Mouse (Mus musculus) ES-CJ7 (cell line): Measurements from ENCODE around the gene Igfbp5.

Source experiments
- DNase-seq: peaks from one replicate; pipeline ENCODE4 v3.0.0; 2011; ENCODE audit warnings: low read depth, low spot score

Gene Igfbp5

GRCm38 (mm10) chr1:72874287-72875211, at the start of gene Igfbp5:
Igfbp5 (minus strand) TSS chr1:72874884.
- DNase-seq, result peak; percentile 67

- no peak for DNase-seq
Observed at GRCm38 (mm10) chr1:72914815-72915214, 40.1 kb upstream of the Igfbp5 start.

DNA sequence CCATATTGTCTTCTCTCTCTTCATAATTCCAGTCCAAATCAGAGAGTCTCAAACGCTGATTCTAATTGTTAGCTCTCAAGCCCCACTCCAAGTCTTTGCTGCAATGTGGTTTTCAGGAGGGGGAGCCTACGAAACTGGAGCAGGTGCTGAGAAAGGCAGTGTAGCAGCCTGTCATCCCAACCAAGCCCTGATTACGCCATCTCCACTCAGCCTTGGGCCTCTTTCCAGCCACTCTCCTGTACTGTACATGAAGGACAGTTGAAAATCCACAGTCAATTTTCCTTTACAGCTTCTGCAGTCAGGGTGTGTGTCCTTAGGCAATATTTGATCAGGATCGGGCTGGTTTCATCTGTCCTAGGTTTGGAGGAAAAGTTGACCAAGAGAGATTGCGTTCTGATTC, 38.4 kb upstream of the Igfbp5 start:
- no peak for DNase-seq

GRCm38 (mm10) chr1:72895821-72896220, 21.1 kb upstream of the Igfbp5 start:
- DNase-seq, result no peak

- no peak for DNase-seq
Observed at GRCm38 (mm10) chr1:72887910-72888309, 13.2 kb upstream of the Igfbp5 start.

- DNase-seq, result no peak
Observed at GRCm38 (mm10) chr1:72885819-72886169, 11.1 kb upstream of the Igfbp5 start.

- no peak for DNase-seq
Observed at GRCm38 (mm10) chr1:72885111-72885818, 10.6 kb upstream of the Igfbp5 start.

DNA sequence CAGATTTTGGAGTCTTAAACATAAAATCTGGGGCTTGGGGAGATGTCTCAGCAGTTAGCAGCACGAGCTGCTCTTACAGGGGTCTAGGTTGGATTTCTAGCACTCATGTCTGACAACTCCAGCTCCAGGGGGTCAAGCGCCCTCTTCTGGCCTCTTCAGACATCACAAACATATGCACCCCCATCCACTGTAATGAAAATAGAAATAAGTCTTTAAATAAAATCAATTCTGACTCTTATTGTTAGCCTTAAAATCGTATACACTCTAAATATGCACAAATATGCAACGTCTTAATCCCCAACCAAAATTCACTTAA, 4.6 kb upstream of the Igfbp5 start:
- peak; percentile 56 for DNase-seq

DNA sequence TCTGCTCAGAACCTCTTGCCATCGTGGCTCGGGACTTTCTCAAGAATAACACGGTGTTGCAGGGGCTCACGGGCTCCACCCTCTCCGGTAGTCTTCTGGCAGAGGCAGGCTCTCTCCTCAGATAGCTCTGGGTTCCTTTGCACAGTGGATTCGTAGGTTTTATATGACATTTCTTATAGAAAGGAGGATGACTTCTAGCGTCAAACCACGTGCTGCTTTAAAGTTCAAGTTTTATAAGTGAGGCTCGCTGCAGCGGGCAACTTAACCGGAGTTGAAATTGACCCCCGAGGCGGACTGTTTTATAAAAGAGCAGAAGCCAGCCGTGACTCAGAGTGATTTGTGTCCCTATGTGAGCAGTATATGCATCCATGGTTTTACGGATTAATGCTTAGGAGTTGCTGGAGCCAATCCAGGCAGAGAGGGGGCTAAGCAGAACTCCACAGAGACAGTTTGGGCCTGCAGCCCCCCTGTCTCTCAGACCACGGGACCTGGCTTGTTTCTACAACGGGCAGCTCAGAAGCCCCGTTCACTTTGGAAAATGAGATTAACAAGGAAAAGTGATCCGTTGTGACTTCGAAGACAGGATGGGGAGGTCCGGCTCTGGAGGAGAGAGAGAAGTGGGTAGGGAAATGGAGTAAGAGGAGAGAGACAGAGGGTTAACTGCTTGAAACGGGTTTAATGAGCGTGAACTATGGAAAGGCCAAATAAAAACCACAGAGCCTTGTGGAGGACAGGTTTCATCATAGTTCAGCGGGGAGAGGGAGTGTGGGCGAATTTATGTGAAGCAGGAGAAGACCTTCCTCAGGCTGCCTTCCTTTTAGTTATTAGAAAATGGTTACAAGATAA, 4.0 kb upstream of the Igfbp5 start:
- DNase-seq, result no peak

DNA sequence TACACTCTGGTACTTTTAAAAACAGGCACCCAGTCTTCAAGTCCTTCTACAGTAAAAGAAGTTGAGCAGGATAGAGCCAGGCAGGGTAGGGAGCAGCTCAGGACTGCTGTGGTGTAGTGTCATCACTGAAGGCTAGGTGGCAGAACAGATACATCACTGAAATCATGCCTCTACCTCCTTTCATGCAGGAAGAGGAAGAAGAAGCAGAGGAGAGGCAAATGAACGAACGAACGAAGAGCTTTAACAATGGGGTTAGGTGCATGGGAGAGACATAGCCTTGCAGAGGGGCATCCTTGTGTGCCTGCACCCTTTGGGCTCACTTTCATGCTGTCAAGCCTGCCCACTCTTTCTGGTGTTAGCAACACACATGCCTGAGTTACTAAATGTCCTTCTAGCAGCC, 3.2 kb upstream of the Igfbp5 start:
- DNase-seq, result peak; percentile 73

DNA sequence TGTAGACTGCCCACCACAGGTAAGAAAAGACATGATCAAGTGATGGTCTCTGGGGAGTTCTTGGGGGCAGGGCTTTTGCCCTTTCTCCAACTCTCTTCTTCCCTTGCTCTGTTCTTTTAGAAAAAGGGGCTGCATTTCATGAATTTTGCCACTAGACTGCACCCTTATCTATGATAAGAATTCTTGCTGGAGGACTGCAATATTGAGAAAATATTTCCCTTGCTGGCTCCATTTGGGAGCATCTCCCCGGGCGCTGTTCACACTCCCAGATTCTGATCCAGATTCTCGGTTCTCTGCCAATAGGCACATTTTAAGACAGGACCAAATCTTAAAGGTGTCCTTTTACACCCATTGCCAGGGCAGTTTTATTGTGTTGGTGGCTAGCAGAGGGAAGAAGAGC, 1.4 kb upstream of the Igfbp5 start:
- no peak for DNase-seq

- DNase-seq, result no peak
Observed at GRCm38 (mm10) chr1:72875708-72876107, 1.0 kb upstream of the Igfbp5 start.

DNA sequence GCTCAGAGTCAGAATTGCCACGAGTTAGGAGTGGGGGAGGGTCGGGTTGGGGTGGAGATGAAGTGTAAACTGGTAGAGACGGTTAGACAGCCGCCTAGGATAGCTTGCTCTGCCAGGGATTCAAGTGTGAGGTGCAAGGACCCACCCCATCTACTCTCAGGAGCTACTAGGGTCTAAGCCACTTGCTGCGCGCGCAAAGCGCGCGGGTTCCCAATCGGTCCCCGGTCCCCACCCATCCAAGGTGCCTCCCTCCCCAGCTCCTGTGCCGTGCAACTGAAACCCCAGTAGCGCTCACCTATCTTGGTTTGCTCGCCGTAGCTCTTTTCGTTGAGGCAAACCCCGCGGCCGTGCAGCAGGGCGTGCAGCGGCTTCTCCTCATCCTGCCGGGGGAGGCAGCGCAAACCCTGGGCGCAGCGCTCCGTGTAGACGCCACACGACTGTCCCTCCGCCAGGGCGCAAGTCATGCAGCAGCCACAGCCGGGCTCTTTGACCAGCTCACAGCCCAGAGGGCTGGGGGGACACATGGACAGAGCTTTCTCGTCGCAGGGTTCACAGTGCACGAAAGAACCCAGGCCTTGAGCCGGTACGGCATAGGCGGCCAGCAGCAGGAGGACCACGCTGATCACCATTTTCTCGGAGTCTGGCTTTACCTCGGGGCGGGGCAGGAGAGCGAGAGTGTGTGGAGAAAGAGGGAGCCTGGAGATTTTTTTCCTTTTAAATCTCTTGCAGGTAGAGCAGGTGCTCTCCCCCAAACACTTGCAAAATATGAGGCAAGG, 985 bp downstream of the Igfbp5 start:
- DNase-seq, result peak; percentile 75

GRCm38 (mm10) chr1:72873078-72873477, 1.6 kb downstream of the Igfbp5 start:
- no peak for DNase-seq

GRCm38 (mm10) chr1:72872521-72872920, 2.2 kb downstream of the Igfbp5 start:
- DNase-seq, result peak; percentile 94

DNA sequence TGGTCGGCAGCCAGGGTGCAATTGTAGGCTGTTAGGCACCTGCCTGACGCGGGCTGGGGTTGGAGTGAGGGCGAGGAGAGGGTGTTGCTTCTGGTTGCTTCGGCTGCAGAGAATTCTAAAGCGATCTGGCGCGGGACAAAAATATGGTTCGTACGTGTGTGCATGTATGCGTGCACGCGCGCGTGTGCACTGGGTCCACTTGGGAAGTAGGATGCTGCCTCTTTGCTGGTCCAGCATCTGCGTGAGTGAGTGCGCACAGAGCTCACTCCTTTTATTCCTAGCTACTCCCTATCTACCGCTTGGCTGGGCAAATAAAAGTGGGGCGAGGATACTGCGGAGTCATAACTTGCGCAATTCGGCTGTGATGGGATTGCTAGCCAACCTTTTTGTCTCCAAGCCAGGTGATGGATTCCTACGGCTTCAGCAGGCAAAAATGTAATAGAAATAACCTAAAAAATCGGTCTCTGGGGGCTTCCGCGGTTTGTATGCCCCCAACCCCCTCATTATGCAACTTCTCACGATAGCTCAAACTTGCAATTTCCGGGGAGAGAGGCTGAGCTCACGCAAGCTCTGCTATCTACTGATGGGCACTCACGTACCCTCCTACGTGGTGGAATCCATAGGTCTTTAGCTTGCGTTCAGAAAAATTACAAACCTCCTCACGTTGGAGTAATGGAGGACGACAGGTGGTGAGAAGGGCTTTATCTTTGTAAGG, 2.8 kb downstream of the Igfbp5 start:
- DNase-seq, result peak; percentile 57

DNA sequence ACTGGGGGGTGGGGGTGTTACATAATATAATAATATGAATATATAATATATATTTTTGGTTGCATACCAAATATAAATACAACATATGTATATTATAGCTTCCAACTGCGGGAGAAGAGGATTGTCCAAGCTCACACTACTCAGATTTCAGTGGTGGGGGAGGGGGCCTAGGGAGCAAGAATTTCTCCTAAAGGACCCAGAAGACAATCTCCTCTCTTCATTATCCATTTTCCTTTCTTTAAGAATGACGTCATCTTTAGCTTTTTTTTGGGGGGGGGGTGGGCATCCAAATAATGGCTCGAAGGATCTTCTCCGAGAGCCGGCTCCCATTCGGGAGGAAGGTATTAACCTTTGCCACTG, 3.4 kb downstream of the Igfbp5 start:
- no peak for DNase-seq

GRCm38 (mm10) chr1:72870615-72871336, 3.9 kb downstream of the Igfbp5 start:
- peak; percentile 77 for DNase-seq

DNA sequence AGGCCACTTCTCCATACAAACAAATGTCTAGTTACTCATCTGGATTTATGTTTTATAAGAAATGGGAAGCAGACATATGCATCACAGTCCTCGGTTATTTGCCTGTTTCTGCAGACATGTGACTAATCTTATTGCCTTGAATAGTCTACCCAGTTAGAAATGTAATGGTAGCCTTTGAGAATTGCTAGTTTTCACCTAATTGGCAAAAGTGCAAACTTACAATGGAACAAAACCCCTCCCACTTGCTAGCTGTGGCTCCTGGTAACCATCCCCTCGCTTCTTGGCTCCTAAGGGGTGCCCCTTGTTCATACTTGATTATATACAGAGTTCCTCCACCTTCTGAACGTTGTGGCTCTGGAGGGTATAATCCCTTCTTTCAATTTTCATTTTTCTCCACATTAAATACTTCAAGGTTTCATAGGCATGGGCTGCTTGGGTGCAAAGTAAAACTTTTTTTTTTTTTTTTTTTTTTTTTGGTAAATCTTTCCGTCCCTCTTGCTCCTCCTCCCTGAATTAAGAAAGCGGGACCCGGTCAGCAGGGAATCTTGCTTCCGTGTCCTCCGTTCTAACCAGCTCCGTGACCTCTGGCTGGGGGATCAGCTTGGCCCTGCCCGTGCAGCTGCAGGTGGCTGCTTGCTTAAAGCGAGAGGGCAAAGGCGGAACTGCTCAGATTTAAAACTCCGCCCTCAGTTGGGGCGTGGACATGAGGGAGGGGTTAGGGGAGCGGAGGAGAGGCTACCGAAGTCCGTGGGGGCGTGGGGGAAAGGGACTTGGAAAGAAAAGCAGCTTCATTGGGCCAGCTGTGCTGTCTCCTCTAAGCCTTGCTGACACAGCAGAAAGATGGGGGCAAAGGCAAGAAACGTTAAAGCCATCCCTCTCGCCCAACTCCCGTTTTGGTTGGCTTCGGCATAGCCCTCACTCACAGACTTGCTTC, 4.7 kb downstream of the Igfbp5 start:
- peak; percentile 91 for DNase-seq
